Mouse (Mus musculus): Measurements from ENCODE around the gene Tmem80.

Tmem80 gene

DNA sequence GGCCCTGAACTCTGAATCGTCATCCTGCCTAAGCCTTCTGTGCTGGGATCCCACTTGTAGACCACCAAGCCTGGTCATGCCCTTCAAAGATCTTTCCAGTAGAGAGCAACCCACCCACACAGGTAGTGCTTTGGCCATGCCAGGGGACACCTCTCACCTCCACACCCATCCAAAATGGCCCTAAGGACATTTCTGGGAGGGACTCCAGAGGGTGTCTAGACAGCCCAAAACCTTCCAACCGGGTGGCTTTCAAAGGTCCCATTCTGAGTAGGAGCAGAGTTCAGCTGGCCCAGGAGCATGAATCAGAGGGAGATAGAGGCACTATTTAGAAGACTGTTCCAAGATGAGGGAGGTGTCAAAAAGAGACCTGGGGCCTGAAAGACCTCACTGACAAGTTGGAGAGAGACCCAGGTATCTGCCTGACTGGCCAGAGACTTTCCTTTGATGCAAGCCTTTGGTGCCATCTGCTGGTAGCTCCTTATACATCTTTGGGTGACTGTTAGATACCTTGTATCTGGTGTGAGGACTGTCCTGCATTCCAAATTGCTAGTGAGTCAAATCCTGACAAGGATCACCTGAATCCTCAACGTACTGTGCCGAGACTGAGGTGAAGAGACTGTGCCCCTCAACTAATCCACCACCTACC lies 35.7 kb downstream of the Tmem80 start:
- peak; percentile 68 for DNase-seq (ENCODE audit: low spot score)

DNA sequence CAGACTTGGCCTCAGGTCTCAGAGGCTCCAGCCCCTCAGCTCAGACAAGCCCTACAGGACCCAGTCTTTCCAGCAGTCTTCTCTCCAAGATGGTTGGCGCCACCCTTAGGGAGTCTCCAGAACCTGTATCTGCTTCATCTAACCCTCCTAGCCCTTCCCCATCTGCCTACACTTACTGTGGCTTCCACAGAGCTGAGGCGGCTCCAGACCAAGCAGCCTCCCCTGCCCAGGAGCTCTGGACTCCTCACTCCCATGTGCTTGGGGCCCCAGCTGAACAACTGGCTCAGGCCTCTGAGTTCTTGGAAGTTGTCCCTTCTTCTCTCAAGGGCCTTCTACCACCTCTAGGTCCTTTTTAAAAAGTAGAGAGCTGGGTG lies 36.2 kb downstream of the Tmem80 start:
- no peak for DNase-seq (ENCODE audit: low spot score)

DNA sequence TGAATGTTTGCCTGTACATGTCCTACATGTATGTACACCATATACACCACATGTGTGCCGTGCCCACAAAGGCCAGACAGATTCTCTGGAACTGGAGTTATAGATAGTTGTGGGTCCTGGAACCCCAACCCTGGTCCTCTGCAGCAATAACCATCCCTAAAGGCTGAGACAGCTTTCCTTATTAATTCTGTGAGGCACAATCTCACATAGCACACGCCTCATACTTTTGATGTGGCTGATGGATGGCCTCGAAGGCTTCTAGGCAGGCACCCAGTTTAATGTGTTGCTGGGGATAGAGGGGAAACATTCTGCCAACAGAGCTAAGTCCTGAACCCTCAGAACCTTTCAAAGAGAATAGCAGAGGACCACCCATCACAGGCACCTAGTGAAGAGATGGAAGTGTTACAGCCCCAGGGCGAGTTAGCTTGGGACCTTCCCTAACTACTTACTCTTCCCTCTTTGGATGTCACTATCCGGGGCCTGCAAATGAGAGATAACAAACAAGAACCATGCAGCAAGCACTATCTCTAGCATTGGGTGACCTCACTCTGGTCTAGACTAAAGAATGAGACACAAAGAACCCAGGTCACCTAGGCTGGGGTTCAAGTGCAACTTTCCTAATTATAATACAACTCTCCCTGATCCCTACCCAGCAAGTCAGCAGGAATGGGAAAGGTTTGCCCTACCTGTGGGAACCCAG lies 37.0 kb downstream of the Tmem80 start:
- DNase-seq (ENCODE audit: low spot score), result no peak

DNA sequence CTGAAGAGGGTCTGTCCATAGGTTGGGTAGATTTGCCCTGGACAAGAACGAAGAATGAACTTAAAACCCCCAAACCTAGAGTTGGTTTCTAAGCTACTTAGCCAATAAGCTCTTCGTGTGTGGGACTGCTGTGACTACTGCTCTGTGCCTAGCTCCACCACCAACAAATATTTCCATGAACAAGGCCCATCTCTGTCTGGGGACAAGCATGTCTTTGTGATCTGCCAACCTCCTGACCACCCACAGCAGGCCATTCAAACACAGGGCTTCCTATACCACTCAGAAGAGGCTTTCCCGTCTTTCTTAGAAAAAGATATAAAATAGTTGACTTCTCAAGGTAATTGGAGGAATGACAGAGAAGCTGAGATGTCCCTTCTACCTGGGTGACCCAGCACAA lies 37.5 kb downstream of the Tmem80 start:
- DNase-seq (ENCODE audit: low spot score), result peak; percentile 53

DNA sequence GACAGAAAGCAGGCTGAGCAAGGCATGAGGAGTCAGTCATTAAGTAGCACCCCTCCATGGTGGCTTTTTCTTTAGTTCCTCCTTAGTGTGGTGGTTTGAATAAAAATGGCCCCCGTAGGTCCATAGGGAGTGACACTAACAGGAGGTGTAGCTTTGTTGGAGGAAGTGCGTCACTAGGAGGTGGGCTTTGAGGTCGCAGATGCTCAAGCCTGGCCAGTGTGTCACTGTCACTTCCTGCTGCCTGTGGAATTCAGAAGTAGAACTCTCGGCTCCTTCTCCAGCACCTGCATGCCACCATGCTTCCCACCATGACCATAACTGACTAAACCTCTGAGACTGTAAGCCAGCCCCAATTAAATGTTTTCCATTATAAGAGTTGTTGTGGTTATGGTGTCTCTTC lies 39.8 kb downstream of the Tmem80 start:
- DNase-seq (ENCODE audit: low spot score), result no peak

DNA sequence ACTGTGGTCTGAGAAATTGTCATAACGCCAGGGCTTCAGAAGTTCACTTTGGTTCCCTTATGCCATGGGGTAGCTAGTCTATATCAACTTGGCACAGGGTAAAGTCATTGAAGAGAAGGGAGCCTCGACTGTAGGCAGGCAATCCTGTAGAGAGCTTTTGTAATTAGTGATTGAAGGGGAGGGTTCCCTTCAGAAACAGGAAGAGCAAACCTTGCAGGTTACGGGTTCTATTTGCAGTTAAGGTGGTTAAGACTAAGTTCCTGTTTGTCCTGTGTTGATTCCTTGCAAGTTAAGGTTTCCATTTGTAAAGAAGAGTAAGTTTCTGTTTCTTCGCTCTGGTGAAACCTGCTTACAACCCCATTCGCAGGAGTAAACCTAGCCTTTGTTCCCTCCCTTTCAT lies 42.4 kb downstream of the Tmem80 start:
- DNase-seq (ENCODE audit: low spot score), result no peak

DNA sequence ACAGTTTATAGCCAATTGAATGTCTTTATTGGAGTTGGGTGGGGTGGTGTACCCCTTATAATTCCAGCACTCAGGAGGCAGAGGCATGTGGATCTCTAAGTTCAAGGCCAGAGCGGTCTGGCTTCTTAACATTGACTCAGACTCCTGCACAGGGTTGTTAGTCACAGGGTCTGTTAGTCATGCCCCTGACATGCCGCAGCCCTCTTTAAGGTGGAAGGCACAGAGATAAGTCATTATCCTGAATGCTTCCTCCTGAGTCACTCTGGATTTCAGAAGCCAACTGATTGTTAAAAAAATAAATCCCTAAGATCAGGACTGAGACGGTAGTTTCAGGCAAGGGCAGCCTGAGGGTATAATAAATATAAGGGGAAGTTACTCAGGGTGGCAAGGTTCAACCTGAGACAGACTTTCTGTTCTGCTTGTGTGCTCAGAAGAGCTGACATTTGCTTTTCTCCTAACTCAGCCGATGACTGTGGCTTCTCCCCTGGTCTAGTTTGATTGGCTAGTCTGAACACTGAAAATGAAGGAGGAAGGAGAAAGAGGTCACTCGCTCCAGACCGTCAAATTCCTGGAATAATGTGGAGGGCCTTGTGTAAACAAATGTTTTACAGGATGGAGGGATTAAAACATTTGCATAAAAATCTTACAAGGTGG lies 44.5 kb downstream of the Tmem80 start:
- no peak for DNase-seq (ENCODE audit: low spot score)

DNA sequence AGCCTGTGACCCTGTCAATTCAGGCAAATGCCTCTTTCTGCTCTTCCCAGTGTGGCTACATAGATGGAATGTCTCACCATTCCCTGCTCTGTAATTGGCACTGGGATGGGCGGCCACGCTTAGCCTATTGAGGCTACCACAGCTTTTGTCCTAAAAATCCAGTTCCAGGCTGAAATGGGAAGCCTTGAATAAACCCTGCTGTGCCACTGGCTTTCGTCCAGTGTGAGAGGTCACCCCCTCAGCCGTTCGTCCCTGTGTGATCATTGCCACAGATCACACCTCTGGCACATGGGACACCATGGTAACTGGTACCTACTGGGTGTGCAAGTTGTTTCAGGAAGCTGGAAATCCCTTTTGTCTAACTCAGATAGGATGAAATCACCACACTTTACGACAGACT lies 46.1 kb downstream of the Tmem80 start:
- DNase-seq (ENCODE audit: low spot score), result no peak

DNA sequence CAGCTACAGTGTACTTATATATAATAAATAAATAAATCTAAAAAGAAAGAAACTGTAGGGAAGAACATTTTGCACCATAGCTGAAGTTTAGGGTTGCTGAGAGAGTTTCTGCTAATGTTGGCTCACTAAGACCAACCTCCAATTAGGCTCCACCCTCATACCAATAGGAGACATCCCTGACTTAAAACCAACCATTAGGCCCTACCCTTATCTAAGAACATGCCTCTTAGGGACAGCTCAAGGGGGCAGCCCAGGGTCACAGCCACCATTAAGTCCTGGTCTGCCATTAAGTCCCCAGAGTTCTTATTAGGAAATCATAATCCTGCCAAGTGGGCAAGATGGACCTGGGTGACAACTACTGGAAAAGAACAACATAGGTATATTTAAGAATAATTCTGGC lies 46.9 kb downstream of the Tmem80 start:
- no peak for DNase-seq (ENCODE audit: low spot score)

DNA sequence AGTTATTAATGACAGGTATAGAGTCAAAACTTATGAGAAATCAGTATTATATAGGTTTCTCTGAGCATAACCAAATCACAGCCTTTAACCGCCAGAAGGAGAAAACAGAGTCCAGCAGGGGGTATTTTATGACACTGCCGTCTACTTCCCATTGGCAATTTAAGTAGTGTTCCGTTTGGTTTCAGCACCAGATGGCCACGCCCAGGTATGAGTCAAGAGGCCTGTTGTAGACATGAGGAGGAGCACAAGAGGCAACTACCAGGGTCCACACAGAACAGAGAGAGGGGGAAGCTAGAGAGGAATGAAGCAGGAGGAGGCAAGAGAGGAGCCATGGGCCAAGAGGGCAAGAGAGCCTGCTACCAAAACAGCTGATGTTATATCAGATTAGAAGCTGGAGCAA lies 52.0 kb downstream of the Tmem80 start:
- DNase-seq (ENCODE audit: low spot score), result no peak

DNA sequence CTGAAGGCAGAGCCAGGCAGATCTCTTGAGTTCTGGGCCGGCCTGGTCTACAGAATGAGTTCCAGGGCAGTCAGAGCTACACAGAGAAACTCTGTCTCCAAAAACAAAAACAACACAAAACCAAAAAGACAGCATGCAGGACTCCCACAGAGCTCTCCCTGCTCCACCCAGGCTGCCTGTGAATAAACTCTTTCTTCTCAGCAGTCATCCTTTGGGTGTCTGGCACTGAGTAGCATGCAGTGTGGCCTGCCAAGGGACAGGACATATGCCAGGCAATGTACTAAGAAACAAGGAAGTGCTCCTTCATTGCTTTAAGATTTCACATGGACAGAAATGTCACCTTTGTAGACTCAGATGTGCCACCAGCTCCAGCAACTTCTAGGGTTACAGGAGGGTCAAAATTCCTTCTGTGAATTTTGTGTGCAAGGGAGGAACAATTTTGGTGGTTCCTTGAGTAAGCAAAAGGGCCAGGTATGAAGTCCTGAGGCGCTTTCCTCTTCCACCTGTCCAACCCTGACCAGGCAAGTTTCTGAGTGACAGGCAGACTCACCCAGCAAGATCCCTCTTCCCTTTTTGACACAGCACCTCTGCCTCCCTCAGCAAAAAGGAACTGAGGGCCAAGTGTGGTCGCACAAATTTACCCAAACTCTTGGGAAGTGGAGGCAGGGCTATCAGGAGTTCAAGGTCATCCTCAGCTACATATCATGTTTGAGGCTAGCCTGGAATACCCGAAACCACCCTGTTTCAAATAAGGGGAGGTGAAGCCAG lies 53.7 kb downstream of the Tmem80 start:
- no peak for DNase-seq (ENCODE audit: low spot score)

Measured in left cerebral cortex, adult 11 months (tissue).